Comparison of ENCODE assay signal across 17 mouse cellular contexts in the genomic region with DNA sequence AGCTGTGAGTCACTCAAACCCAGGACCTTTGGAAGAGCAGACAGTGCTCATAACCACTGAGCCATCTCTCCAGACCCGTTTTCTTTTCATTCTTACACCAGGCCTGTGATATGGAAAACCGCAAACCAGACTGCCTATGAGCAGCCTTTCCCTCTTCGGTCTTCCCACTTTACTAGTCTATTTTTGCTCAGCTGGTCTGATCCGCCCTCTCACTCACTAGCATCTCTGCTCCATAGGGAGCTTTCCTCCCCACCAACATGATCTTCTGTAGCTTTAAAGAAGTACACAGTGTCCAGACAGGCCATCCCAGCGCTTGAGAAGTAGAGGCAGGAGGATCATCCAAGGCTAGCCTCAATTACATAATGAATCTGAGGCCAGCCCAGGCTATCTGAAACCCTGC. TPM values are rescaled to one million over a fixed set of nuclear protein-coding genes. Genes with fewer than 3 reads are reported as not detected.
A peak's percentile ranks its signal among the peaks of the same experiment; 100 is the strongest.
DNase-seq lines count a peak whose midpoint lies in the region; ATAC-seq lines count a peak whose summit lies in the region.
"Had no signal": no experiment of that assay in that cellular context is flagged by ENCODE, and none has a peak within 500 bp of the region (broad histone marks: within the 10 kb centered on the region; RNA-seq: fewer than 3 reads in every experiment).

No protein-coding gene starts in this region.

- no peak overlapping the region for H3K9ac ChIP-seq in limb, embryonic 12.5 days (replicated peaks)
- H3K9ac ChIP-seq in embryonic facial prominence, embryonic 15.5 days: no peak overlapping the region
- H3K9ac ChIP-seq in stomach, embryonic 14.5 days (replicated peaks; ENCODE audit: low read depth, low read length): no peak overlapping the region
- H3K9ac ChIP-seq: forebrain, postnatal 0 days; hindbrain, embryonic 12.5 days; midbrain, embryonic 12.5 days had no signal

- DNase-seq in limb, embryonic 10.5 days (ENCODE audit: low spot score): no peak
- DNase-seq in brain, adult 2 months (ENCODE audit: low read depth, low spot score): peak; percentile 64
- no peak for DNase-seq in cerebellum, adult 8-10 months
- no peak for DNase-seq in left cerebral cortex, postnatal 10 days (ENCODE audit: extremely low spot score in 1 of 2, low spot score in 2 of 2)
- DNase-seq: cerebellum, adult 11-12 months; forebrain, postnatal 0 days; gastrocnemius, postnatal 10 days; heart, adult 2 months; kidney, adult 2 months; lung, postnatal 36 days had no signal

- 0 out of 2 replicates have a peak, but pooled peaks cover 11% of the 10 kb centered on the region for H3K27me3 ChIP-seq in limb, embryonic 12.5 days
- peaks cover 32% of the 10 kb centered on the region for H3K27me3 ChIP-seq in limb, embryonic 10.5 days (ENCODE audit: low read depth, poor library complexity, severe bottlenecking)
- H3K27me3 ChIP-seq in embryonic facial prominence, embryonic 15.5 days: no peaks in the 10 kb centered on the region
- H3K27me3 ChIP-seq in stomach, embryonic 14.5 days (ENCODE audit: control insufficient read depth, insufficient read depth, low read length): no peaks in the 10 kb centered on the region

- no peaks in the 10 kb centered on the region for H3K36me3 ChIP-seq in limb, embryonic 12.5 days
- H3K36me3 ChIP-seq in limb, embryonic 10.5 days: no peaks in the 10 kb centered on the region
- no peaks in the 10 kb centered on the region for H3K36me3 ChIP-seq in embryonic facial prominence, embryonic 15.5 days
- no peaks in the 10 kb centered on the region for H3K36me3 ChIP-seq in stomach, embryonic 14.5 days (ENCODE audit: control insufficient read depth, insufficient read depth, low read length)
- H3K36me3 ChIP-seq: hindbrain, embryonic 12.5 days; midbrain, embryonic 12.5 days had no signal

- ATAC-seq in limb, embryonic 12.5 days (ENCODE audit: insufficient number of reproducible peaks, insufficient read depth, low FRiP score, low TSS enrichment, low read depth): no peak
- no peak for ATAC-seq in embryonic facial prominence, embryonic 15.5 days (ENCODE audit: insufficient number of reproducible peaks, low FRiP score, low TSS enrichment, low read depth)
- ATAC-seq in stomach, embryonic 14.5 days (ENCODE audit: insufficient number of reproducible peaks, insufficient read depth, low FRiP score, low read depth): no peak
- ATAC-seq: forebrain, postnatal 0 days had no signal

- peaks cover 20% of the 10 kb centered on the region for H3K4me1 ChIP-seq in limb, embryonic 12.5 days (replicated peaks)
- H3K4me1 ChIP-seq in limb, embryonic 10.5 days: peaks cover 24% of the 10 kb centered on the region
- peaks cover 22% of the 10 kb centered on the region for H3K4me1 ChIP-seq in embryonic facial prominence, embryonic 15.5 days
- peaks cover 8% of the 10 kb centered on the region; the same call in 1 of the 2 replicates for H3K4me1 ChIP-seq in stomach, embryonic 14.5 days (ENCODE audit: control insufficient read depth, insufficient read depth, low read length)

- H3K27ac ChIP-seq in limb, embryonic 12.5 days: no peak overlapping the region
- no peak overlapping the region for H3K27ac ChIP-seq in limb, embryonic 10.5 days
- peak overlapping the region; percentile 59; the same call in 1 of the 2 replicates for H3K27ac ChIP-seq in embryonic facial prominence, embryonic 15.5 days (replicated peaks)
- peak overlapping the region; percentile 68; the same call in 1 of the 2 replicates for H3K27ac ChIP-seq in stomach, embryonic 14.5 days (ENCODE audit: low read length)
- H3K27ac ChIP-seq: heart, adult 2 months; hindbrain, embryonic 12.5 days; midbrain, embryonic 12.5 days had no signal

- H3K4me3 ChIP-seq in limb, embryonic 12.5 days (replicated peaks): no peak overlapping the region
- no peak overlapping the region for H3K4me3 ChIP-seq in limb, embryonic 10.5 days
- no peak overlapping the region for H3K4me3 ChIP-seq in embryonic facial prominence, embryonic 15.5 days (replicated peaks)
- no peak overlapping the region for H3K4me3 ChIP-seq in stomach, embryonic 14.5 days (ENCODE audit: low read depth, low read length)
- H3K4me3 ChIP-seq: heart, adult 2 months; myocyte had no signal

- 79% methylated on average over 5 of the region's 5 CpGs for WGBS in limb, embryonic 12.5 days
- 86% methylated on average over 5 of the region's 5 CpGs for WGBS in limb, embryonic 10.5 days
- 77% methylated on average over 5 of the region's 5 CpGs for WGBS in embryonic facial prominence, embryonic 15.5 days
- WGBS in stomach, embryonic 14.5 days: 77% methylated on average over 5 of the region's 5 CpGs

- H3K4me2 ChIP-seq in limb, embryonic 12.5 days: peak overlapping the region; percentile 59; the same call in 1 of the 2 replicates
- H3K4me2 ChIP-seq in embryonic facial prominence, embryonic 15.5 days (replicated peaks): peak overlapping the region; percentile 50; the same call in 1 of the 2 replicates
- H3K4me2 ChIP-seq in stomach, embryonic 14.5 days (replicated peaks; ENCODE audit: low read depth, low read length): peak overlapping the region; percentile 43; the same call in 1 of the 2 replicates

- no peaks in the 10 kb centered on the region for H3K9me3 ChIP-seq in limb, embryonic 12.5 days
- H3K9me3 ChIP-seq in limb, embryonic 10.5 days (replicated peaks): no peaks in the 10 kb centered on the region
- H3K9me3 ChIP-seq in embryonic facial prominence, embryonic 15.5 days (replicated peaks): no peaks in the 10 kb centered on the region
- no peaks in the 10 kb centered on the region for H3K9me3 ChIP-seq in stomach, embryonic 14.5 days (ENCODE audit: control insufficient read depth, low read depth, low read length)
- H3K9me3 ChIP-seq: hindbrain, embryonic 12.5 days; midbrain, embryonic 12.5 days had no signal

- intact Hi-C loops in left cerebral cortex, postnatal 10 days (cut with DNase I): loop anchor here (5.0 kb wide), 1 partner anchor 37 kb away; no protein-coding TSS in a partner anchor

RNA-seq across cellular contexts. Expression of gene Supt4a, which starts 28.4 kb away (rescaled TPM):
- 167 TPM in 2 replicates for polyA plus RNA-seq in limb, embryonic 12.5 days (2016; fragmentation: Nextera tagmentation; extraction: Ambion mirVana)
- 187 and 191 TPM in 2 replicates for polyA plus RNA-seq in limb, embryonic 10.5 days (2016; fragmentation: Nextera tagmentation; extraction: Ambion mirVana)
- polyA plus RNA-seq in embryonic facial prominence, embryonic 15.5 days (2015; fragmentation: Nextera tagmentation; extraction: Ambion mirVana): 158 and 165 TPM in 2 replicates
- polyA plus RNA-seq in stomach, embryonic 14.5 days (2014; fragmentation: Nextera tagmentation; extraction: Ambion mirVana): 133 and 151 TPM in 2 replicates
- total RNA-seq in left cerebral cortex, postnatal 10 days (2021): 10 to 100 TPM; 48.5 to 57.1 TPM

RNA-seq across cellular contexts. Expression of gene Rnf43, which starts 46.5 kb away (rescaled TPM):
- 2.8 and 4.0 TPM in 2 replicates for polyA plus RNA-seq in limb, embryonic 12.5 days (2016; fragmentation: Nextera tagmentation; extraction: Ambion mirVana)
- polyA plus RNA-seq in limb, embryonic 10.5 days (2016; fragmentation: Nextera tagmentation; extraction: Ambion mirVana): 1.9 and 2.2 TPM in 2 replicates
- 8.7 and 9.2 TPM in 2 replicates for polyA plus RNA-seq in embryonic facial prominence, embryonic 15.5 days (2015; fragmentation: Nextera tagmentation; extraction: Ambion mirVana)
- 19.7 and 20.2 TPM in 2 replicates for polyA plus RNA-seq in stomach, embryonic 14.5 days (2014; fragmentation: Nextera tagmentation; extraction: Ambion mirVana)
- total RNA-seq in left cerebral cortex, postnatal 10 days (2021): 1 to 10 TPM; 2.3 to 3.2 TPM
- polyA plus RNA-seq: C2C12, myocyte had no signal

RNA-seq across cellular contexts. Expression of gene Tspoap1, which starts 51.4 kb away (rescaled TPM):
- 5.7 and 5.9 TPM in 2 replicates for polyA plus RNA-seq in limb, embryonic 12.5 days (2016; fragmentation: Nextera tagmentation; extraction: Ambion mirVana)
- 0.74 and 2.9 TPM in 2 replicates for polyA plus RNA-seq in limb, embryonic 10.5 days (2016; fragmentation: Nextera tagmentation; extraction: Ambion mirVana)
- polyA plus RNA-seq in embryonic facial prominence, embryonic 15.5 days (2015; fragmentation: Nextera tagmentation; extraction: Ambion mirVana): 4.0 and 5.9 TPM in 2 replicates
- 3.1 TPM in 2 replicates for polyA plus RNA-seq in stomach, embryonic 14.5 days (2014; fragmentation: Nextera tagmentation; extraction: Ambion mirVana)
- 100 to 1,000 TPM; 148 to 150 TPM for total RNA-seq in left cerebral cortex, postnatal 10 days (2021)
- total RNA-seq: heart, adult 2 months had no signal
- polyA plus RNA-seq: C2C12 had no signal

Comparison
In these comparisons a context has a peak if more than half of its experiments do, and no peak if none do; other contexts are left out.
1. H3K27ac ChIP-seq: peak in embryonic facial prominence, embryonic 15.5 days (single experiment) and stomach, embryonic 14.5 days (single experiment); none in limb, embryonic 12.5 days (single experiment) and limb, embryonic 10.5 days (single experiment).
2. Peak in every context shown above with its lines, with median percentiles within 50 percentile points of each other: H3K4me2 ChIP-seq.